Mouse (Mus musculus) lung, embryonic 14.5 days (tissue): ENCODE measurements at regions not wholly inside any gene's neighbourhood (a gene's known extent, or its start where the extent isn't known, plus 50 kb on each side); places are given as distances from the start of the nearest gene placed in this dataset.

Experiments
- ATAC-seq: fragments of 200-750 bp; cut with Nextera tagmentation; 2 replicates; pipeline ENCODE4 v1.8.0; 2017; ENCODE audit warnings: mild to moderate bottlenecking, moderate TSS enrichment, moderate library complexity; ENCODE audit not compliant: insufficient read depth
- DNase-seq: peaks from one replicate; pipeline ENCODE4 v3.0.0-alpha.2; 2015
- H3K27ac ChIP-seq: fragments of 300-500 bp; sonication (generic); 2 replicates; pipeline ENCODE4 v1.5.1; 2014; ENCODE audit warnings: low read depth, mild to moderate bottlenecking, moderate library complexity
- H3K27me3 ChIP-seq: fragments of 300-500 bp; sonication (generic); 2 replicates; pipeline ENCODE4 v1.6.1; 2014; ENCODE audit warnings: low read length, control low read depth; ENCODE audit not compliant: insufficient read depth
- H3K36me3 ChIP-seq: fragments of 300-500 bp; sonication (generic); 2 replicates; pipeline ENCODE4 v1.6.1; 2014; ENCODE audit warnings: control low read depth; ENCODE audit not compliant: insufficient read depth
- H3K4me1 ChIP-seq: fragments of 300-500 bp; sonication (generic); 2 replicates; pipeline ENCODE4 v1.6.1; 2014; ENCODE audit warnings: antibody characterized with exemption, control low read depth; ENCODE audit not compliant: insufficient read depth
- H3K4me2 ChIP-seq: fragments of 300-500 bp; sonication (generic); 2 replicates; pipeline ENCODE4 v1.6.1; 2014; ENCODE audit warnings: mild to moderate bottlenecking
- H3K4me3 ChIP-seq: fragments of 300-500 bp; sonication (generic); 2 replicates; pipeline ENCODE4 v1.5.1; 2014; ENCODE audit warnings: low read depth, low read length
- H3K9ac ChIP-seq: fragments of 300-500 bp; sonication (generic); 2 replicates; pipeline ENCODE4 v1.6.1; 2014
- H3K9me3 ChIP-seq: fragments of 300-500 bp; sonication (generic); 2 replicates; pipeline ENCODE4 v1.6.1; 2016; ENCODE audit warnings: low read depth, low read length, control low read depth
- CTCF ChIP-seq: IDR thresholded peaks from 2 replicates; pipeline ENCODE4 v1.5.1; 2016; ENCODE audit warnings: antibody characterized with exemption, low read depth
- WGBS: fragments of 180-500 bp; shearing (Covaris S2); extraction: QIAGEN DNeasy Blood & Tissue Kit; methylation state at CpG from one replicate; pipeline ENCODE4 v1.1.7; 2014; 5-methylcytosine and 5-hydroxymethylcytosine counted together

DNA sequence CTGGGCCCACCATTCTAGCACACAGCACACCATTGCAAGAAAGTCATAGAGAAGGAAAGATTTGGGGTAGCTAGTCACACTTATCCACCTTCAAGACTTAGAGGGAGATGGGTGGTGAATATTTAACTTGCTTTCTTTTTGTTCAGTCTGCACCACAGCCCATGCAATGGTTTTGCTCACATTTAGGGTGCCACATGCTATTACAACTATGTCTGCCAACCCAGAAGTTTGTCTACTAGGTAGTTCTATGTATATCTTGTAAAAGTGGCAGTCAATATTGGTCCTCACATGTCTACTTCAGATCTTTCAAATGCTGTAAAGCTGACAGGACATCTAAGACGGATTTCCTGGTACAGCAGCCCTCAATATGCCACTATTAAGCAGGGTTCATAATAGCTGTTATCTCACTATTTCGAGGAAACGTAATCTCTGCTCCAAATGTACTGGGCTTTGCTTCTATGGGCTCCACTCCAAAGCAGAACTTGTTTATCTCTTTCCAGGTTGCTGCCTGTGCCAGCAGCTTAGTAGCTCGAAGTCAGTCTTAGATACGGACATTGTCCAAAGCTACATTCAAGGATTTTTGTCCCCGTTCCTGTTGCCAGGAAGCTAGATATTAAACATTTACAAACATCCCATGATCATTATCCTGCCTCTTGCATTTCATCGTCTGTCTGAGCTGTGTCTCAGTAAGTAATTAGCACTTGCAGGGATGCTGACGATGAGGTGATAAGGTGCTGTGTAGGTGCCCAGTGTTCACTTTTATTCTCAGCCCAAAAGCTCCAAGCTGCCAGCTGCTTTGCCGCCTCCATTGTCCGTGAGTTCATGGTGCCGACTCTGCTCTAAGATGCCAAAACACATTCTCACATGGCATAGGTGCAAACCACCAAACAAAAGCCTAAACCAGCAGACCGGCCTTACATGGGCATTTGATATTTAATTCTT lies 327.8 kb upstream of the Robo2 start:
- H3K4me1 ChIP-seq: no peaks in the 10 kb centered on the region
- H3K4me3 ChIP-seq: no peak overlapping the region
- H3K9me3 ChIP-seq: no peaks in the 10 kb centered on the region
- no peak for TF ChIP-seq CTCF
- no peaks in the 10 kb centered on the region for H3K36me3 ChIP-seq
- H3K27me3 ChIP-seq: no peaks in the 10 kb centered on the region
- no peak overlapping the region for H3K27ac ChIP-seq
- 42% methylated on average over 12 of the region's 12 CpGs for WGBS
- ATAC-seq: no peak
- H3K9ac ChIP-seq: no peak overlapping the region
- no peak overlapping the region for H3K4me2 ChIP-seq
- DNase-seq: peak; percentile 30

- H3K9me3 ChIP-seq: no peaks in the 10 kb centered on the region
- H3K27me3 ChIP-seq: no peaks in the 10 kb centered on the region
- H3K36me3 ChIP-seq: no peaks in the 10 kb centered on the region
- no peak overlapping the region for H3K4me3 ChIP-seq
- no peaks in the 10 kb centered on the region for H3K4me1 ChIP-seq
- no peak overlapping the region for H3K4me2 ChIP-seq
- DNase-seq: no peak
- no peak overlapping the region for H3K9ac ChIP-seq
- ATAC-seq: no peak
- TF ChIP-seq CTCF: no peak
- 84% methylated on average over 9 of the region's 9 CpGs for WGBS
- no peak overlapping the region for H3K27ac ChIP-seq
Measured at GRCm38 (mm10) chr16:74732940-74733776, 321.5 kb upstream of the Robo2 start.

DNA sequence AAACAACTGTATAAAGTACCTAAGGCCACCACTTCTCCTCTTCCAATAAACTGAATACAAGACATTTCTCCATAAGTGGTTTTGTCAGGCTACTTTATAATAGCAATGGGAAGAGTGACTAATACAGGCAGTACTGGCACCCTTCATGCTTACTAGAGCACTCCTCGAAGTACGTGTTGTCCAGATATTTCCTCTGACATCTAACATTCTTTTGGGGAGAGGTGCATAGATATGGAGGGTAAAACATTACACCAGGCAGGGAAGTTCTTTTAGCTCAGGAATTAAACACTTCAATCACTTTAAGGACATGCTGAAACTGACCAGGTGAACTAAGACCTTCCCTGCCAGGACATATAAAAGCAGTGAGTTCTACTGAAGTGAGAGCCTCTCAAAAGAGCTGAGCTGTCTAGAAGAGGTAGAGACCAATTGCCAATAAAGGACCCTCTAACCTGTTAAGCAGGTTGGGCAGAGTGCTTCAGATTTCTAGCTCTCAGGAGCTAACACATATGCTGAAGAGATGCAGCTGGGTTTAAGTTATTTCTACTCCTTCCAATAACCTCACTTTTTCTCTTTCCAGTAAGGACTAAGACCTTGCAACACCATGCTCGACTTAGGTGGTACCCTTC lies 318.7 kb upstream of the Robo2 start:
- 51% methylated on average over 3 of the region's 3 CpGs for WGBS
- peak; percentile 83; the same call in 1 of the 2 replicates for ATAC-seq
- Histone ChIP-seq H3K9me3 (no peaks in the 10 kb centered on the region), H3K27ac (no peak overlapping the region), H3K9ac (no peak overlapping the region), H3K36me3 (no peaks in the 10 kb centered on the region), H3K4me3 (no peak overlapping the region), H3K27me3 (no peaks in the 10 kb centered on the region), H3K4me2 (no peak overlapping the region), H3K4me1 (no peaks in the 10 kb centered on the region)
- TF ChIP-seq CTCF: no peak
- peak; percentile 59 for DNase-seq

- H3K4me1 ChIP-seq: no peaks in the 10 kb centered on the region
- no peak overlapping the region for H3K4me3 ChIP-seq
- H3K9ac ChIP-seq: no peak overlapping the region
- H3K36me3 ChIP-seq: no peaks in the 10 kb centered on the region
- no peaks in the 10 kb centered on the region for H3K9me3 ChIP-seq
- TF ChIP-seq CTCF: no peak
- H3K4me2 ChIP-seq: no peak overlapping the region
- DNase-seq (no peak), ATAC-seq (no peak)
- 42% methylated on average over 1 of the region's 1 CpGs for WGBS
- H3K27ac ChIP-seq: no peak overlapping the region
- H3K27me3 ChIP-seq: no peaks in the 10 kb centered on the region
Measured at GRCm38 (mm10) chr16:74723217-74723616, 311.6 kb upstream of the Robo2 start.

DNA sequence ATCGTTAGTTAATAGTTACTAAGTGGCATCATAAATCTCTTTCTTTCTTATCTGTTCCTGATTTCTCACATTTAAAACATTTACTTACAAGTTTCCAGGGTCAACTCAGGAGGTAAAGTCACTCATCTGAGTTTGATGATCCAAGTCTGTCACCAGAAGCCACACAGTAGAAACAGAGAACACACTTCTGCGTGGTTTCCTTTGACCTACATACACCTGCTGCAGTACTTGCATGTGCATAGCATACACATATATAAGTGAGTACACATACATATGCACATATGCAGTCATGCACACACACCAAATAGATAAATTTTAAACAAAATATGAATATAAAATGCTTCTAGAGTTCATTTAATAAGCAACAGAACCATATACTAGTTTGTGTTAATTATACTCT lies 306.5 kb upstream of the Robo2 start:
- ATAC-seq (no peak), DNase-seq (no peak)
- Histone ChIP-seq H3K9ac (no peak overlapping the region), H3K4me3 (no peak overlapping the region), H3K27me3 (no peaks in the 10 kb centered on the region), H3K9me3 (no peaks in the 10 kb centered on the region), H3K27ac (no peak overlapping the region), H3K4me2 (no peak overlapping the region), H3K36me3 (no peaks in the 10 kb centered on the region), H3K4me1 (peaks cover 4% of the 10 kb centered on the region; the same call in 1 of the 2 replicates)
- no peak for TF ChIP-seq CTCF
- WGBS: 54% methylated on average over 2 of the region's 2 CpGs

GRCm38 (mm10) chr16:74717622-74718021 lies 306.0 kb upstream of the Robo2 start:
- no peak overlapping the region for H3K27ac ChIP-seq
- WGBS: 77% methylated on average over 1 of the region's 1 CpGs
- H3K27me3 ChIP-seq: no peaks in the 10 kb centered on the region
- H3K9ac ChIP-seq: no peak overlapping the region
- H3K9me3 ChIP-seq: no peaks in the 10 kb centered on the region
- no peaks in the 10 kb centered on the region for H3K36me3 ChIP-seq
- peaks cover 4% of the 10 kb centered on the region; the same call in 1 of the 2 replicates for H3K4me1 ChIP-seq
- H3K4me2 ChIP-seq: no peak overlapping the region
- no peak overlapping the region for H3K4me3 ChIP-seq
- no peak for ATAC-seq
- TF ChIP-seq CTCF: no peak
- DNase-seq: no peak
